In the genomic region with DNA sequence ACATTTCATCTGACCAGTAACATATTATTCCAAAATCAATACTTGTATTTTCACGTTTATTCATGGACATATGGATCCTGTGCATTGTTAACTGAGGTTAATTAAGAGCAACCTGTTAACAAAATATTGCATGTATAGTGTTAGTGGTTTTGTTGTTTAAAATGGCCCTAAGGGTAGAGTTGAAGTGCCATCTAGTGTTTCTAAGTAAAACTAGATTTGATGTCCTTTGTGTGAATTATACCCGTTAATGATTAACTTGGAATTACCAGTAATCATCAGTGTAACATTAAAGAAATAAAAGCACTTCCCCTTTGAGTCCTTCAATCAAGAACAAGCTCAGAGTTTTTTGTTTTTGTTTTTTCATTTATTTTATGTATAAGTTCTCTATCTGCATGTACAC, we compare ENCODE assay signal across 14 mouse cellular contexts. TPM values are rescaled to one million over a fixed set of nuclear protein-coding genes. Genes with fewer than 3 reads are reported as not detected.
DNase-seq lines count a peak whose midpoint lies in the region; ATAC-seq and TF ChIP-seq lines count a peak whose summit lies in the region.
"Had no signal": no experiment of that assay in that cellular context is flagged by ENCODE, and none has a peak within 500 bp of the region (broad histone marks: within the 10 kb centered on the region; RNA-seq: fewer than 3 reads in every experiment).

No protein-coding gene starts in this region.

- ATAC-seq in liver, embryonic 12.5 days = no peak

- H3K4me2 ChIP-seq in liver, embryonic 12.5 days = no peak overlapping the region
- H3K4me2 ChIP-seq: embryonic facial prominence, embryonic 12.5 days; heart, embryonic 15.5 days; hindbrain, embryonic 13.5 days had no signal

- no peaks in the 10 kb centered on the region for H3K36me3 ChIP-seq in liver, adult 2 months (ENCODE audit: control insufficient read depth, insufficient read depth, low read length)
- peaks cover 3% of the 10 kb centered on the region; the same call in 1 of the 2 replicates for H3K36me3 ChIP-seq in liver, embryonic 12.5 days
- H3K36me3 ChIP-seq: embryonic facial prominence, embryonic 12.5 days; heart, embryonic 15.5 days; hindbrain, embryonic 13.5 days had no signal

- no peaks in the 10 kb centered on the region for H3K9me3 ChIP-seq in liver, embryonic 12.5 days (replicated peaks)
- H3K9me3 ChIP-seq: embryonic facial prominence, embryonic 12.5 days; heart, embryonic 15.5 days; hindbrain, embryonic 13.5 days had no signal

- no peak for TF ChIP-seq POLR2A in liver, adult 2 months (IDR thresholded peaks at IDR 0.05; ENCODE audit: extremely low read depth, insufficient read depth, low read length)

- H3K27ac ChIP-seq in gastrocnemius, adult 2 months = no peak overlapping the region
- H3K27ac ChIP-seq in liver, adult 2 months (replicated peaks; ENCODE audit: insufficient read depth, low read depth, low read length) = peak overlapping the region; percentile 60; the same call in 1 of the 2 replicates
- H3K27ac ChIP-seq in liver, embryonic 12.5 days = no peak overlapping the region
- H3K27ac ChIP-seq: embryonic facial prominence, embryonic 12.5 days had no signal

- intact Hi-C loops in gastrocnemius, adult 2 months (cut with DNase I) = loop anchor here (2.0 to 5.0 kb wide), 2 partner anchors 31 to 159 kb away; no protein-coding TSS in a partner anchor

- TF ChIP-seq CTCF in gastrocnemius, adult 2 months (IDR thresholded peaks at IDR 0.05) = peak; percentile 65
- 0 out of 2 replicates have a peak, but pooled peaks have one; percentile 15 for TF ChIP-seq CTCF in liver, adult 2 months (IDR thresholded peaks at IDR 0.05; ENCODE audit: low read depth, low read length)

- H3K79me2 ChIP-seq in liver, adult 2 months (ENCODE audit: control insufficient read depth, insufficient read depth, low read length) = peaks cover 13% of the 10 kb centered on the region

- no peak overlapping the region for H3K9ac ChIP-seq in liver, adult 2 months (ENCODE audit: low read depth, low read length)
- H3K9ac ChIP-seq in liver, embryonic 12.5 days = no peak overlapping the region
- H3K9ac ChIP-seq: embryonic facial prominence, embryonic 12.5 days; heart, embryonic 15.5 days; hindbrain, embryonic 13.5 days had no signal

- no peak overlapping the region for H3K4me3 ChIP-seq in gastrocnemius, adult 2 months
- H3K4me3 ChIP-seq in liver, adult 2 months (ENCODE audit: insufficient read depth, low read depth, low read length) = no peak overlapping the region
- no peak overlapping the region for H3K4me3 ChIP-seq in liver, embryonic 12.5 days
- H3K4me3 ChIP-seq: embryonic facial prominence, embryonic 12.5 days; hindbrain, embryonic 13.5 days had no signal

- no peak for DNase-seq in gastrocnemius, adult 2 months
- no peak for DNase-seq in gastrocnemius, adult 18-20 months (ENCODE audit: low spot score)
- DNase-seq in liver, adult 2 months (ENCODE audit: extremely low read depth, low read depth, low spot score) = peak; percentile 86
- peak; percentile 60 for DNase-seq in A20 (ENCODE audit: low read depth, low spot score)
- DNase-seq in brain, adult 2 months (ENCODE audit: low read depth, low spot score) = peak; percentile 43
- no peak for DNase-seq in adrenal gland, postnatal 25 days
- no peak for DNase-seq in cerebellum, adult 11 months
- DNase-seq: cerebellum, postnatal 14 days; gastrocnemius, postnatal 36 days; liver had no signal

- H3K27me3 ChIP-seq in liver, adult 2 months (ENCODE audit: control insufficient read depth, insufficient read depth, low read length) = no peaks in the 10 kb centered on the region
- no peaks in the 10 kb centered on the region for H3K27me3 ChIP-seq in liver, embryonic 12.5 days (replicated peaks)
- H3K27me3 ChIP-seq: embryonic facial prominence, embryonic 12.5 days; heart, embryonic 15.5 days; hindbrain, embryonic 13.5 days had no signal

- H3K4me1 ChIP-seq in liver, adult 2 months (ENCODE audit: control insufficient read depth, insufficient read depth, low read length) = peaks cover 14% of the 10 kb centered on the region
- peaks cover 18% of the 10 kb centered on the region for H3K4me1 ChIP-seq in liver, embryonic 12.5 days

- 22% methylated on average over 2 of the region's 2 CpGs for WGBS in liver, adult 2 months
- 55% methylated on average over 2 of the region's 2 CpGs for WGBS in liver, embryonic 12.5 days (ENCODE audit: insufficient replicate concordance)

RNA-seq across cellular contexts. Expression of a gene that starts 1.2 kb away (rescaled TPM):
- total RNA-seq in gastrocnemius, adult 2 months (2021) = 10 to 100 TPM; 69.3 to 82.9 TPM
- total RNA-seq in gastrocnemius, adult 18-20 months (2021) = 10 to 100 TPM; 73.7 to 74.7 TPM
- total RNA-seq in liver, adult 2 months (2014; rRNA removed) = 46.2 and 47.4 TPM in 2 replicates
- polyA plus RNA-seq in liver, adult 2 months (2012; rRNA removed) = 101 and 116 TPM in 2 replicates
- 24.9 and 25.7 TPM in 2 replicates for polyA plus RNA-seq in liver, embryonic 12.5 days (2016; fragmentation: Nextera tagmentation; extraction: Ambion mirVana)
- 103 and 116 TPM in 2 replicates for total RNA-seq in adrenal gland, postnatal 25 days (2021)

RNA-seq across cellular contexts. Expression of a gene that starts 43.9 kb away (rescaled TPM):
- total RNA-seq in gastrocnemius, adult 2 months (2021) = not detected
- not detected for total RNA-seq in gastrocnemius, adult 18-20 months (2021)
- not detected in 2 replicates for total RNA-seq in liver, adult 2 months (2014; rRNA removed)
- polyA plus RNA-seq in liver, adult 2 months (2012; rRNA removed) = not detected in 2 replicates
- polyA plus RNA-seq in liver, embryonic 12.5 days (2016; fragmentation: Nextera tagmentation; extraction: Ambion mirVana) = 0.13 and 0.16 TPM in 2 replicates
- not detected in 2 replicates for total RNA-seq in adrenal gland, postnatal 25 days (2021)
- total RNA-seq: gastrocnemius, postnatal 36 days had no signal

Comparison
In these comparisons a context has a peak if more than half of its experiments do, and no peak if none do; other contexts are left out.
1. DNase-seq: peak in liver, adult 2 months (single experiment), A20 (single experiment) and brain, adult 2 months (single experiment); none in gastrocnemius, adult 2 months (single experiment), gastrocnemius, adult 18-20 months (single experiment), adrenal gland, postnatal 25 days (single experiment) and cerebellum, adult 11 months (single experiment).